Mouse (Mus musculus): ENCODE measurements around the gene Ppp1r16b.

DNA sequence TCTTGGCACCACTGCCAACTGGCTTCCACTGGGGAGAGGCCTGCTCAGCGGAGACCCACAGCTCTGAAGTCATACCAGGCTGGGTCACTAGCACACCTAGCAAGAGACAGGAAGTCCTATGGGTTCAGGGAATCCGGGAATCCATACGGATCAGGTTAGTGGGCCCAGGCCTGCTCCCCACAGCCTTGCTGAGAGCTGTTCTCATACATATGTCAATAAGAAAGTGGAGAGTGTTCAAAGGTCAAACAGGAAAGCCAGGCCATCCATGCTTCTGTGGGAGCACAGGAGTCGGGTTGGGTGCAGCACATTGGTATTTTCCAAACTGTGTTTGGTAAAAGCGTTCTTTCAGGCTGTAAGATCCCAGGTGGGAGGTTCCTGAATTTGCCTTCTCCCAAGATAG is 97.1 kb downstream of the Ppp1r16b start:
- TF ChIP-seq POLR2A (IDR thresholded peaks at IDR 0.05; ENCODE audit: extremely low read depth, insufficient read depth, low read length) = no peak
- no peak for TF ChIP-seq CTCF (IDR thresholded peaks at IDR 0.05; ENCODE audit: low read depth, low read length)
